Mouse (Mus musculus) hindbrain, embryonic 12.5 days (tissue): ENCODE results near the gene Col2a1. TPM values are rescaled to one million over a fixed set of nuclear protein-coding genes. Genes with fewer than 3 reads are reported as not detected.

ENCODE experiments used
- ATAC-seq: fragments of 200-750 bp; cut with Nextera tagmentation; 2 replicates; pipeline ENCODE4 v1.8.0; 2017; ENCODE audit warnings: moderate TSS enrichment; ENCODE audit not compliant: low FRiP score
- H3K27ac ChIP-seq: fragments of 300-500 bp; sonication (generic); 2 replicates; pipeline ENCODE4 v1.5.1; 2016; ENCODE audit warnings: mild to moderate bottlenecking
- H3K27me3 ChIP-seq: fragments of 300-500 bp; sonication (generic); 2 replicates; pipeline ENCODE4 v1.6.1; 2016; ENCODE audit warnings: mild to moderate bottlenecking
- H3K36me3 ChIP-seq: fragments of 300-500 bp; sonication (generic); 2 replicates; pipeline ENCODE4 v1.6.1; 2016; ENCODE audit warnings: mild to moderate bottlenecking
- H3K4me1 ChIP-seq: fragments of 300-500 bp; sonication (generic); 2 replicates; pipeline ENCODE4 v1.6.1; 2016
- H3K4me2 ChIP-seq: fragments of 300-500 bp; sonication (generic); replicated peaks from 2 replicates; pipeline ENCODE4 v1.6.1; 2016; ENCODE audit warnings: mild to moderate bottlenecking
- H3K4me3 ChIP-seq: fragments of 300-500 bp; sonication (generic); 2 replicates; pipeline ENCODE4 v1.5.1; 2016; ENCODE audit warnings: mild to moderate bottlenecking
- H3K9ac ChIP-seq: fragments of 300-500 bp; sonication (generic); 2 replicates; pipeline ENCODE4 v1.6.1; 2016; ENCODE audit warnings: mild to moderate bottlenecking, moderate library complexity
- H3K9me3 ChIP-seq: fragments of 300-500 bp; sonication (generic); replicated peaks from 2 replicates; pipeline ENCODE4 v1.6.1; 2016; ENCODE audit warnings: mild to moderate bottlenecking
- WGBS: fragments of 180-500 bp; shearing (Covaris S2); methylation state at CpG from one replicate; pipeline ENCODE4 v1.1.7; 2016; 5-methylcytosine and 5-hydroxymethylcytosine counted together
- polyA plus RNA-seq: library from polyadenylated mRNA; unstranded; fragments of >200 nt; fragmentation: Nextera tagmentation; extraction: Ambion mirVana; gene quantifications from 2 replicates; pipeline ENCODE4 v1.2.1, GENCODE M21; 2016

Gene Col2a1
- polyA plus RNA-seq, 1 experiment from 2014 or later = 459 TPM

DNA sequence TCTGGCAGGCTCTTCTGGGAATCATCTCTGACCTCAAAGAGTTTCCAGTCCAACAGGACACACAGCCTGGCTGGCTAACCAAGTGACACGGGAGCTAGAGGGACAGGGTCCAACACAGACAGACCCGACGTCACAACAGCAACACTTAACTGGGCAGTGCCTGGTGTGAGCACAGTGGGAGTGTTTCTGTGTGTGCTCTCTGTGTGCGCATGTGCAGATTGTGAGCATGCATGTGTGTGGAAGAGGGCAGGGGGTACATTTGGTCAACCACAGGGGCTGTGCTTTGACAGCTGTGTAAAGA is 51.7 kb downstream of the Col2a1 start:
- 68% methylated on average over 4 of the region's 4 CpGs for WGBS
- Histone ChIP-seq H3K9ac (no peak overlapping the region), H3K4me3 (no peak overlapping the region), H3K4me1 (peaks cover 9% of the 10 kb centered on the region), H3K36me3 (no peaks in the 10 kb centered on the region), H3K27ac (no peak overlapping the region), H3K27me3 (no peaks in the 10 kb centered on the region), H3K4me2 (no peak overlapping the region), H3K9me3 (no peaks in the 10 kb centered on the region)
- ATAC-seq = peak; percentile 18

DNA sequence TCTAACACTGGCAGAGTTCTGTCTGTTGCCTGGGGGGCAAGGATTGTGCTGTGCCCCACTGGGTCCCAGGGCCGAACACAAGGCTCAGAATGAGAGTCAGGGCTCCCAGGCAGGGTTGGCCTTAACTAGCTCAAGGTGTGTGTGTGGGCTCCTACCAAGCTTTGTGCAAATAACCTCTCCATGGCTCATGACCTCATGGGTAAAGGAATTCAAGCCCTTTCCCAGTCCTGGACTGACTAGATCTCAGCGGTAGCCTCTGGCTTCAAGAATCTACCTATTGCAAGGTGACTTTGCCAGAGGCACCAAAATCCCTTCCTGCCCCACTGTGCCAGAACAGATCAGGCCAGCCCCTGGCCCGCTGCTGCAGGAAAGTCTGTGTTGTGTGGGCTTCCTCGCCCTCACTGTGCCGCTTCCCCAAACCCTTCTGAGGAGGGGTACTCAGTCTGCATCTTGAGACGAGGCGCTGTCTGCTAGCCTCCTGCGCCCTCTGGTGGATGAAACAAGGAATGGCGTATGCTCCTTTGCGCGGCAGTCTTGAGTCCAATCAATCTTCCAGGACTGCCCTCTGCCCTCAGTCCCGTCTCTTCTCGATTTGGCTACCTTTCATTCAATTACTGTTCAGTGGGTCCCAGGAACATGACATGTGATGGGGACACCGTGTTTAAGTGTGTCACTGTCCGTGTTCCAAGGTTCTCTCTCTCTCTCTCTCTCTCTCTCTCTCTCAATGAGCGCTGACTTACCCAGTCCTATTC is 52.2 kb downstream of the Col2a1 start:
- Histone ChIP-seq H3K4me2 (peak overlapping the region; percentile 9; the same call in 1 of the 2 replicates), H3K36me3 (no peaks in the 10 kb centered on the region), H3K9me3 (no peaks in the 10 kb centered on the region), H3K4me3 (no peak overlapping the region), H3K4me1 (peaks cover 9% of the 10 kb centered on the region), H3K9ac (no peak overlapping the region), H3K27ac (no peak overlapping the region), H3K27me3 (no peaks in the 10 kb centered on the region)
- 17% methylated on average over 16 of the region's 16 CpGs for WGBS
- ATAC-seq = peak; percentile 43

DNA sequence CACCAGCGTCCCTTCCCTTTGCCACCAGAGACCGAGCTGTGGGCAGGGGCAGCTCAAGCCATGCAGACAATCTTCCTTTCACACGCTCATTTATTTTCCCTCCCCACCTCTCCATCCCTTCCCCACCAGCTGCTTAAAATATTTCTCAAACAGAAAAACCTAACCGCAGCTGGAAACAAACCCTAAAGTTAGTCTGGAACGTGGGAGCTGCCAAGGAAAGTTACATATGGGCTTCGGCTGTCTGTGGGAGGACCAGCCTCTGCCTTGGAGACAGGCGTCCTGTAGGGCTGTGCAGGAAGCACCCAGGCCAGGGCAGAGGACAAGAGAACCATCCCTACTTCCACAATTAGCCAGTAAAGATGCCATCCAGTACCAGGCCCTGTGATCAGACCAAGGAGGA is 54.3 kb downstream of the Col2a1 start:
- Histone ChIP-seq H3K4me1 (peaks cover 4% of the 10 kb centered on the region), H3K27me3 (no peaks in the 10 kb centered on the region), H3K27ac (no peak overlapping the region), H3K9me3 (no peaks in the 10 kb centered on the region), H3K36me3 (no peaks in the 10 kb centered on the region), H3K9ac (no peak overlapping the region), H3K4me2 (no peak overlapping the region), H3K4me3 (no peak overlapping the region)
- WGBS = 78% methylated on average over 7 of the region's 7 CpGs
- no peak for ATAC-seq

DNA sequence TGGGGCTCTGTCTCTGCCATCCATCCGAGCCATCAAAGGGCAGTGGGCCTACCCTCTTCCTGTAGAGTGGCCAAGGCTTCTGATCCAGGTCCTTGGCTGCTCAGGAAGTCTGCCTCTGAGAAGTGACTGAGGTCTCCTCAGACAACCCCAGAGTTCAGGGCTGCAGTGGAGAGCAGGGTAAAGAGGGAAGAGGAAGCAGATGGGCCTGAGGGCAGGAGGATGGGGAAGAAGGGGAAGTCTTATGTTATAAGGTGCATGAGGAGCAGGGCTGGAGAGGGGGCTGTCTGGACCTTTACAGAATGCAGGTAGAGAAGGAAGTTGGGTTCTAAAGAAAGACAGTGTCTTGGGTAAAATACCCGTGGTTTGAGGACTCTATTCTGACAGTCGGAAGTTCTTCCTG is 54.8 kb downstream of the Col2a1 start:
- H3K27ac ChIP-seq = no peak overlapping the region
- H3K9ac ChIP-seq = no peak overlapping the region
- H3K36me3 ChIP-seq = no peaks in the 10 kb centered on the region
- H3K9me3 ChIP-seq = no peaks in the 10 kb centered on the region
- peaks cover 3% of the 10 kb centered on the region; the same call in 1 of the 2 replicates for H3K4me1 ChIP-seq
- no peak for ATAC-seq
- H3K4me2 ChIP-seq = no peak overlapping the region
- H3K4me3 ChIP-seq = no peak overlapping the region
- WGBS = 73% methylated on average over 3 of the region's 3 CpGs
- H3K27me3 ChIP-seq = no peaks in the 10 kb centered on the region

DNA sequence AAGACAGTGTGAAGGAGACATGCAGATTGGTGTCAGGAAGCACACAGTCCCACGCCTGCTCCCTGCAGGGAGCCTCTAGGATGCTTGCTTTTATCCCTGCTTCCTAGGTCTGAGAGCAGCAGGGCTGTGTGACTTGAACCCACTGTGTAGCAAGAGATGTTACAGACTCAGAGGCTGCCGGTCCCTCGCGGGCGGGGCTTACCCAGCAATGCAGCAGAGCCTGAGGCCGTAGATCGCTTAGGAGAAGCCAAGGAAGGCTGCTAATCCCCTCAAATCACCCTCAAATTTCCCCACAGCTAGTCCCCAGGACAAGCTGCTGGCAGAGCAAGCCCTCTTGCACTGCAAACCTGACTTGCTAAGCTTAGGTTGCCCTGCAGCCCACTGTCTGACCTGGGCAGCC is 55.8 kb downstream of the Col2a1 start:
- H3K36me3 ChIP-seq = no peaks in the 10 kb centered on the region
- 47% methylated on average over 7 of the region's 7 CpGs for WGBS
- H3K27ac ChIP-seq = no peak overlapping the region

DNA sequence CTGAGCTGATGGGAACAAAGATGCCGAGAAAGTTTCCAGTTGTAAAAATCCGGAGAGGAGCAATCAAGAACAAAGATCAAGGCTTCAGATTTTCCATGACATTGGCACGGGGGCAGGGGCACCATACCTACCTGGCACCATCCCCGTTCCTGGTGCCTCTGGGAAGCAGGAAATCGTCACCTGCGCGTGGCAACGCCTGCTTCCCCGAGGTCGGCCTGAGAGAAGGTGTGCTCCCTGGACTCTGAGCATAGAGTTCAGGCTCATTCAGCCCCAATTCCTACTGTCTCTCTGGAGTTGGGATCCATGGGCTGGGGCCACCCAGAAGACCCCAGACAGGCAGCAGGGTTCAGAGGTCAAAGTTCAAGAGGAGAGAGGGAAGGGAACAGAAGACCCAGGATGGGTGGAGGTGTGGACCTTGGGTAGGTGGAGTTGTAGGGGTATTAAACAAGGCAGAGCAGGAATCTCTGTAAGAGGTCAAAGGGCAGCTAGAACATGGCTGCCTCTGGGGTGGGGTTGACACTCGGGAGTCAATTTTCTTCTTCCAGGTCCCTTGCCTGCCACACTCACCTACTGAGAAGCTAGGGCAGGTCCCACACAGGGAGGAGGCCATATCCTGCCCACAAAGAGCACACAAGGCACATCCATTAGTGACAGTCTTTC is 58.7 kb downstream of the Col2a1 start:
- 87% methylated on average over 10 of the region's 11 CpGs for WGBS

More for the DNA sequence above, 55.8 kb downstream of the Col2a1 start:
- ATAC-seq = no peak
- Histone ChIP-seq H3K4me2 (no peak overlapping the region), H3K9me3 (no peaks in the 10 kb centered on the region), H3K9ac (no peak overlapping the region), H3K4me3 (no peak overlapping the region), H3K4me1 (peaks cover 3% of the 10 kb centered on the region; the same call in 1 of the 2 replicates), H3K27me3 (no peaks in the 10 kb centered on the region)

DNA sequence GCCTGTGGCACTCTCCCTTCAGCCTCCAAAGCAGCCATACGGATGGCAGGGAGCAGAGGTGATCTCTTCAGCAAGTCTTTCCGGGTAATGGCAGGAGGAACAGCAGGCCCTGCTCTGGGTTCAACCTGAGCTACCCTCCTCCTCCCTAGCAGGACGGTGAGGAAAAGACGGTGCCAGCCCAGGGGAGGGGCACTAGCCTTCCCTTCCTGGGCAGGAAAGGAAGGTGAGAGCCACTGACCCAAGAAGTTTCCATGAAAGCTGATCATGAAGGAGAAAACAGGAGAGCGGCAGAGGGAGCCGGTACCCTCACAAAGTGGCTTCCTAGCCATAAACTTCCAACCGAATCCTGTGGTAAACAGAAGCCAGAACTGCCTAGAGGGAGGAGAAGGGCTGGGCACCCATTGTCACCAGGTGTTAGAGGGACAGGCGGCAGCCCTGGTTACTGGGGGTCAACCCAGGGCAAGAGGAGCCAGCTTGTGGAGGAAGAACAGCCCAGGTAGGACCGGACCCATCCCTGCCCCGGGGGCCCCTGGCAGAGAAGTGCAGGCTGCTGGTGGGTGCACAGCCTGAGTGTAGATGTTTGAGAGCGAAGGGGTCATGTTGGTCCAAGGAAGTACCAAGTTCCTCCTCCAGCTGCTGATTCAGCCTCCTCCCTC is 59.4 kb downstream of the Col2a1 start:
- H3K27ac ChIP-seq = no peak overlapping the region
- H3K9ac ChIP-seq = no peak overlapping the region
- no peaks in the 10 kb centered on the region for H3K9me3 ChIP-seq
- H3K4me2 ChIP-seq = no peak overlapping the region
- no peak for ATAC-seq
- 79% methylated on average over 11 of the region's 11 CpGs for WGBS
- no peaks in the 10 kb centered on the region for H3K4me1 ChIP-seq
- H3K4me3 ChIP-seq = no peak overlapping the region
- H3K27me3 ChIP-seq = no peaks in the 10 kb centered on the region
- H3K36me3 ChIP-seq = no peaks in the 10 kb centered on the region

More for the DNA sequence above, 58.7 kb downstream of the Col2a1 start:
- Histone ChIP-seq H3K36me3 (no peaks in the 10 kb centered on the region), H3K27me3 (no peaks in the 10 kb centered on the region), H3K9me3 (no peaks in the 10 kb centered on the region), H3K4me3 (no peak overlapping the region), H3K9ac (no peak overlapping the region), H3K4me1 (no peaks in the 10 kb centered on the region), H3K4me2 (no peak overlapping the region), H3K27ac (no peak overlapping the region)
- ATAC-seq = no peak

DNA sequence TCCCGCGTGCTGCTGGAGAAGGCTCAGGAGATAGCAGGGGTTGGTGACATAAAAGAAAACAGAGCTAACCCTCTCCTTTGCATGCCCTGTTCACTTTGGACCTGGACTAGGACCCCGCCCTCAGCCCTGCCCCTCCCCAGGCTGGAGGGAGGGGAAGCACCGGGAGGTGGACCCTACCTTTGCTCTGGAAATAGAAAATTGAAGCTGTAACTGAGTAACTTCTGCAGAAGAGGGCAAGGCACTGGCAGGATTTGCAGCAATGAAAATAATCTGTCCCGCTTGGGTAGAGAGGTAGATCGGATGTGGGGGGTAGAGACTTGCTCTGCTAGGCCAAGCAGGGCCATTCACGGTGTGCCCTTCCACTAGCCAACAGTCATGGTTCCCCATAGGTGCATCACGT is 61.1 kb downstream of the Col2a1 start:
- Histone ChIP-seq H3K4me2 (no peak overlapping the region), H3K27ac (no peak overlapping the region)

DNA sequence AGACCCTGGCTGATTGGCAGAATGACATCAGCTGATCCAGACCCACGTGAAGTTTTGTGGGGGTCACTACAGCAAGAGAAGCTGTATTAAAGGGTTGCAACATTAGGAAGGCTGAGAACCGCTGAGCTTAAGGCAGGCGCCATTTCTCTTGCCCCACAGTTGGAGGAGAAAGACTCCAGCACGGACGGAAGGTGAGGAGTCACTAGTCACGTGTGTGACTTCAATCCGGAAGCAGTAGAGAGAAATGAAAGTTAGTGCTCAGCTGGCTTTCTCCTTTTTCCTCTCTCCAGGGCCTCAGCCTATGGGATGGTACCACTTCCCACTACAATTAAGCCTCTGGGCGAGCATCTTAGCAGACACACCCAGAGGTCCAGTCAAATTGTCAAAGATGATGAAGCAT is 62.0 kb downstream of the Col2a1 start:
- Histone ChIP-seq H3K4me3 (no peak overlapping the region), H3K27me3 (no peaks in the 10 kb centered on the region), H3K9ac (no peak overlapping the region), H3K36me3 (no peaks in the 10 kb centered on the region), H3K27ac (no peak overlapping the region), H3K4me2 (no peak overlapping the region), H3K4me1 (no peaks in the 10 kb centered on the region), H3K9me3 (no peaks in the 10 kb centered on the region)
- 86% methylated on average over 8 of the region's 8 CpGs for WGBS
- ATAC-seq = no peak

More for the DNA sequence above, 61.1 kb downstream of the Col2a1 start:
- Histone ChIP-seq H3K4me1 (no peaks in the 10 kb centered on the region), H3K27me3 (no peaks in the 10 kb centered on the region), H3K4me3 (no peak overlapping the region), H3K9ac (no peak overlapping the region), H3K9me3 (no peaks in the 10 kb centered on the region), H3K36me3 (no peaks in the 10 kb centered on the region)
- ATAC-seq = no peak
- 87% methylated on average over 8 of the region's 8 CpGs for WGBS

DNA sequence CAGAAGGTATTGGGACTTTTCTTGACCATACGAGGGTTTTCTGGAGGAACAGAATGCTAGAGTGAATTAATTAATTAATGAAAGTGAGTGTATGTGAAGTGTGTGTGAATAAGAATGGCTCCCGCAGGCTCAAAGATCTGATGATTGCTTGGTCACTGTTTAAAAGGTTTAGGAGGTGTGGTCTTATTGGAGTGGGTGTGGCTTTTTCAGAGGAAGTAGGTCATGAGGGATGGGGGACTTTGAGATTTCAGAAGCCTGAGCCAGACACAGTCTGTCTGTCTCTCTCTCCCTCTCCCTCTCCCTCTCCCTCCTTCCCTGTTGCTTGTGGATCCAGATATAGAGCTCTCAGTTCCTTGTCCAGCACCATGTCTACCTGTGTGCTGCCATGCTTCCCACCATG is 63.2 kb downstream of the Col2a1 start:
- H3K27ac ChIP-seq = no peak overlapping the region
- no peaks in the 10 kb centered on the region for H3K9me3 ChIP-seq
- no peaks in the 10 kb centered on the region for H3K36me3 ChIP-seq
- no peak overlapping the region for H3K4me3 ChIP-seq
- no peaks in the 10 kb centered on the region for H3K4me1 ChIP-seq
- no peak overlapping the region for H3K4me2 ChIP-seq
- no peak overlapping the region for H3K9ac ChIP-seq
- ATAC-seq = no peak
- H3K27me3 ChIP-seq = no peaks in the 10 kb centered on the region
- WGBS = 94% methylated on average over 2 of the region's 2 CpGs

DNA sequence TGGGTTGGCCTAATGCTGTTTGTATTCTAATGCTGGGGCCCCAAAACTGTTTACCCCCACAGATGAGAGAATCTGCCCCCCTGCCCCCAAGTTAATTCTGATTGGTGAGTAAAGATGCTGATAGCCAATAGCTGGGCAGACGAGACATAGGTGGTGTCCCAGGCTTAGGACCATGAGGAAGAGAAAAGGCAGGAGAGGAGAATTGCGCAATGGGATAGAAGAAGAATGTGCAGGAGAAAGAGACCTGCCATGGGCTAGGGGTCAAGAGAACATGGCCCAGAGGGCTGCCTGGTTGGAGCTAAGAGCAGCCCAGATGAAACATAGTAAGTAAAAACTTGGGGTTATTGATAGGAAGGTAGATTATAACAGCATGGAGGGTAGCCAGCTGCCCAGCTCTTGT is 64.4 kb downstream of the Col2a1 start:
- Histone ChIP-seq H3K9me3 (no peaks in the 10 kb centered on the region), H3K9ac (no peak overlapping the region), H3K36me3 (no peaks in the 10 kb centered on the region), H3K4me1 (no peaks in the 10 kb centered on the region), H3K27me3 (no peaks in the 10 kb centered on the region), H3K4me2 (no peak overlapping the region), H3K27ac (no peak overlapping the region), H3K4me3 (no peak overlapping the region)
- no peak for ATAC-seq
- 82% methylated on average over 2 of the region's 2 CpGs for WGBS

DNA sequence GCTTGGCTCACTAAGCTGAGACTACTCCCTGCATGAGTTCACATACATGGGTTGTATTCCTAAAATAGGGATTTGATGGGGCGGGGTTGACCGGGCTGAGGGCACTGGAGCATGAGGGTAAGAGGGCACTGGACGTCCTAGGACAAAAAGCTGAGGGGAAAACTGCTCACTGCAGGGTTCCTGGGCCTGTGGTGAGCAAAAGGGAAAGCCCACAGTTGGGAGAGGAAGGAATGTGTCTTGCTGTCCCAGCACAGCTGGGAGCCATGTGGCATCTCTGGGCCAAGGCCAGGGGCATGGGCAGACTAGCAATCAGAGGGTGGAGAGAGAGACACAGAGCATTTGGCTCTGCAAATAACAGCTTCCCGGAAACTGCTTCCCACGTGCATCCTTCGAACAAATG is 65.9 kb downstream of the Col2a1 start:
- H3K27ac ChIP-seq = no peak overlapping the region
- no peaks in the 10 kb centered on the region for H3K36me3 ChIP-seq
- H3K9me3 ChIP-seq = no peaks in the 10 kb centered on the region
- no peak for ATAC-seq
- no peak overlapping the region for H3K9ac ChIP-seq
- H3K4me2 ChIP-seq = no peak overlapping the region
- H3K4me1 ChIP-seq = no peaks in the 10 kb centered on the region
- WGBS = 61% methylated on average over 6 of the region's 6 CpGs
- H3K27me3 ChIP-seq = no peaks in the 10 kb centered on the region
- no peak overlapping the region for H3K4me3 ChIP-seq
